In genomic region chr9:9104761-9105160, GRCm38 (mm10) we compare ENCODE assay signal across 19 mouse cellular contexts.
DNase-seq lines count a peak whose midpoint lies in the region; ATAC-seq and TF ChIP-seq lines count a peak whose summit lies in the region.
"Had no signal": no experiment of that assay in that cellular context is flagged by ENCODE, and none has a peak within 500 bp of the region (broad histone marks: within the 10 kb centered on the region; RNA-seq: fewer than 3 reads in every experiment).

No protein-coding gene starts in this region.

- DNase-seq in embryo, embryonic 10 days (ENCODE audit: low spot score) = peak; percentile 26
- no peak for DNase-seq in embryo, embryonic 9.5 days (ENCODE audit: extremely low spot score)
- peak; percentile 70 for DNase-seq in kidney, postnatal 0 days (ENCODE audit: low spot score)
- no peak for DNase-seq in kidney, postnatal 10 days
- peak; percentile 46 for DNase-seq in 3134 (ENCODE audit: extremely low read depth, insufficient read length, low spot score)
- no peak for DNase-seq in heart, postnatal 36 days
- DNase-seq: B cell, adult 2 months; cerebellum, adult 8-10 months; gastrocnemius, postnatal 36 days; kidney, postnatal 36 days; retina, postnatal 1 day; spleen, adult 18-20 months; thymus, adult 18-20 months had no signal

- no peak; the same call in 1 of the 2 replicates for ATAC-seq in kidney, postnatal 0 days (replicated peaks; ENCODE audit: low FRiP score, low read depth)
- peak; percentile 74 for ATAC-seq in intestine, embryonic 16.5 days
- no peak for ATAC-seq in CD4-positive, CD25-positive, alpha-beta regulatory T cell, adult 4 months
- ATAC-seq: forebrain, embryonic 16.5 days had no signal

- no peak for TF ChIP-seq CTCF in kidney, postnatal 0 days (IDR thresholded peaks at IDR 0.05; ENCODE audit: low read depth)

- intact Hi-C loops in heart, postnatal 36 days (cut with DNase I) = no loop called here

- no peak overlapping the region for H3K27ac ChIP-seq in kidney, postnatal 0 days
- no peak overlapping the region for H3K27ac ChIP-seq in intestine, embryonic 16.5 days (ENCODE audit: low read length)
- H3K27ac ChIP-seq: limb, embryonic 13.5 days; midbrain, embryonic 10.5 days had no signal

- H3K27me3 ChIP-seq in kidney, postnatal 0 days (ENCODE audit: insufficient read depth, low read length) = no peaks in the 10 kb centered on the region
- no peaks in the 10 kb centered on the region for H3K27me3 ChIP-seq in intestine, embryonic 16.5 days (replicated peaks; ENCODE audit: control insufficient read depth, insufficient read depth, low read length)
- H3K27me3 ChIP-seq: heart, embryonic 12.5 days; limb, embryonic 13.5 days had no signal

- H3K4me3 ChIP-seq in kidney, postnatal 0 days (replicated peaks; ENCODE audit: low read depth, low read length) = no peak overlapping the region
- H3K4me3 ChIP-seq in intestine, embryonic 16.5 days (ENCODE audit: low read length) = no peak overlapping the region
- H3K4me3 ChIP-seq: heart, embryonic 12.5 days; limb, embryonic 13.5 days; midbrain, embryonic 10.5 days had no signal

- no peak overlapping the region for H3K4me2 ChIP-seq in kidney, postnatal 0 days (ENCODE audit: low read length)
- H3K4me2 ChIP-seq in intestine, embryonic 16.5 days (ENCODE audit: low read depth, low read length) = no peak overlapping the region
- H3K4me2 ChIP-seq: heart, embryonic 12.5 days; limb, embryonic 13.5 days had no signal

- 24% methylated on average over 3 of the region's 3 CpGs for WGBS in kidney, postnatal 0 days
- 41% methylated on average over 3 of the region's 3 CpGs for WGBS in intestine, embryonic 16.5 days

- no peaks in the 10 kb centered on the region for H3K36me3 ChIP-seq in kidney, postnatal 0 days (ENCODE audit: insufficient read depth, low read length)
- H3K36me3 ChIP-seq in intestine, embryonic 16.5 days (ENCODE audit: control insufficient read depth, insufficient read depth, low read length) = no peaks in the 10 kb centered on the region
- H3K36me3 ChIP-seq: heart, embryonic 12.5 days; limb, embryonic 13.5 days; midbrain, embryonic 10.5 days had no signal

- no peak overlapping the region for H3K9ac ChIP-seq in kidney, postnatal 0 days (ENCODE audit: low read depth, low read length)
- no peak overlapping the region for H3K9ac ChIP-seq in intestine, embryonic 16.5 days (ENCODE audit: low read depth, low read length)
- H3K9ac ChIP-seq: heart, embryonic 12.5 days; limb, embryonic 13.5 days had no signal

- no peaks in the 10 kb centered on the region for H3K4me1 ChIP-seq in kidney, postnatal 0 days (replicated peaks; ENCODE audit: insufficient read depth, low read length)
- no peaks in the 10 kb centered on the region for H3K4me1 ChIP-seq in intestine, embryonic 16.5 days (ENCODE audit: control insufficient read depth, insufficient read depth, low read length)
- H3K4me1 ChIP-seq: heart, embryonic 12.5 days; midbrain, embryonic 10.5 days had no signal

- no peaks in the 10 kb centered on the region for H3K9me3 ChIP-seq in kidney, postnatal 0 days (replicated peaks; ENCODE audit: low read length)
- no peaks in the 10 kb centered on the region for H3K9me3 ChIP-seq in intestine, embryonic 16.5 days (ENCODE audit: control insufficient read depth, low read length)
- H3K9me3 ChIP-seq: heart, embryonic 12.5 days; limb, embryonic 13.5 days; midbrain, embryonic 10.5 days had no signal

Comparison
In these comparisons a context has a peak if more than half of its experiments do, and no peak if none do; other contexts are left out.
1. DNase-seq: peak in embryo, embryonic 10 days (single experiment), kidney, postnatal 0 days (single experiment) and 3134 (single experiment); none in embryo, embryonic 9.5 days (single experiment), kidney, postnatal 10 days (single experiment) and heart, postnatal 36 days (0 of 2).